Mouse (Mus musculus) v-Abl transformed pro-B cells (cell line): ENCODE data around the gene 4931428F04Rik.

ENCODE experiments used
- in situ Hi-C, 2 experiments: fragments of 400-800 bp; cut with MboI; formaldehyde crosslinking; loops; one replicate each; pipeline ENCODE4 v1.15.1; 2025; ENCODE audit not compliant: unreplicated experiment in 2 of 2

Gene 4931428F04Rik

GRCm38 (mm10) chr8:105268342-105269074, 21.2 kb downstream of the 4931428F04Rik start:
- in situ Hi-C loops: loop anchor here in 1 of 2 experiments (10.0 kb wide), 1 partner anchor 104 kb away; no protein-coding TSS in a partner anchor

DNA sequence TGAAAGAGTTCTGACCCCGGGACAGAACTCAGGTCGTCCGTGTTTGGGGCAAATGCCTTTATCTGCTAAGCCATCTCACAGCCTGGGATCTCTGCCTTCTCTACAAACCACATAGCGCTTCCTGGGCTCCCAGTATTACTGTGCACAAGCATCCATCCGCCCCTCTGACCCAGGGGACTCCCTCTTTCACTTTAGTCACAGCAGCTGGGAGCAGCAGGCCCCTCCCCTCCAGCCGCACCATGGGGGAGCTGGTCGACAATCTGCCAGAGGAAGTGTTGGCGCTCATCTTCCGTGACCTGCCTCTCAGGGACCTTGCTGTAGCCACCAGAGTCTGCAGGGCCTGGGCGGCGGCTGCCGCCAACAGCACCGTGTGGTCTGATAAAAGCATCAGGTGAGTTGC, 22.9 kb downstream of the 4931428F04Rik start:
- in situ Hi-C loops: loop anchor here in 1 of 2 experiments (10.0 kb wide), 1 partner anchor 102 kb away; no protein-coding TSS in a partner anchor

DNA sequence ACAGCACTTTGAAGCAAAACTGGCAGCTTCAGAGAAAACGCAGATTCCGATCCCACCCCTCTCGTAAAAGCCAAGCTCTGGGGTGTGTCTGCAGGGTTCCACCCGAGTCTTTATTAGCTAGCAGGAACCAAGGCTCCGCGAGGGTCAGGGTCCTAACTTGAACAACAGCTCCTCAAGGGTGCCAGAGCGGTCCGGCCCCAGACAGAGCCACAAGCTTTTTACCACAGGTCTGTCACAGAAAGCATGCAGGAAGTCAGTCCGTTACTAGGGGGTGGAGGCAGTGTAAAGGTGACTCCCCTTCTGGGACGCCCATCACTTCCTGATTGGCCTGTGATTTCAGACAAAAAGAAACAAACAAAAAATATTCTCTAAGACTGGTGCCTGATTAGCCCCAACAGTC, 24.5 kb downstream of the 4931428F04Rik start:
- in situ Hi-C loops: loop anchor here in 1 of 2 experiments (10.0 kb wide), 1 partner anchor 100 kb away; no protein-coding TSS in a partner anchor

- in situ Hi-C loops: loop anchor here in 1 of 2 experiments (10.0 kb wide), 1 partner anchor 100 kb away; no protein-coding TSS in a partner anchor
Measured at GRCm38 (mm10) chr8:105264024-105264982, 25.4 kb downstream of the 4931428F04Rik start, which contains the start of the genes Tradd and Fbxl8. TSS of gene Tradd (minus strand) at chr8:105264609. TSS of gene Fbxl8 (plus strand) at chr8:105264648.

DNA sequence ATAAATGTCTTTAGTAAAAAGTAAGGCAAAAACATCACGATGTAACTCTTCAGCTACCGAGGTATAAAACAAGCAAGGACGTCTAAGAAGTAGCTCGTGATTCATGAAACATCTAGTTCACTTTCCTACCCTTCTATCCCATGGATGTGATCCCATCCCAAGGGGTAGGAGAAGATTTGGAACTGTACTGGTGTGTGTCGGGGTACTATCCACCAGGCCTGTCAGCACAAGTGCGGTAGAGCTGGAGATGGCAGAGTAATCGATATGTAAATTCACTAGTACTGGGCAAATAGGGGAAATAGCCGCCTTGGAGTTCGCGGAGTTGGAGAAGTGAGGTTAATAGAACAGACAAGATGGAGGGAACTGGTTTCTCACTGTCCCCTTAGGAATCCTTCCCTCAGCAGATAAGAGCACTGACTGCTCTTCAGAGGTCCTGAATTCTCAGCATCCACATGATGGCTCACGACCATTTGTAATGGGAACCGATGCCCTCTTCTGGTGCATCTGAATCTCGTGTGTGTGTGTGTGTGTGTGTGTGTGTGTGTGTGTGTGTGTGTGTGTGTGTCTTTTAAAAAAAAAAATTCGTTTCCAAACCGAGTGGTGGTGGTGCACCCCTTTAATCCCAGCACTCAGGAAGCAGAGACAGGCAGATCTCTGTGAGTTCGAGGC, 26.3 kb downstream of the 4931428F04Rik start:
- in situ Hi-C loops: loop anchor here in 1 of 2 experiments (10.0 kb wide), 1 partner anchor 99 kb away; no protein-coding TSS in a partner anchor

DNA sequence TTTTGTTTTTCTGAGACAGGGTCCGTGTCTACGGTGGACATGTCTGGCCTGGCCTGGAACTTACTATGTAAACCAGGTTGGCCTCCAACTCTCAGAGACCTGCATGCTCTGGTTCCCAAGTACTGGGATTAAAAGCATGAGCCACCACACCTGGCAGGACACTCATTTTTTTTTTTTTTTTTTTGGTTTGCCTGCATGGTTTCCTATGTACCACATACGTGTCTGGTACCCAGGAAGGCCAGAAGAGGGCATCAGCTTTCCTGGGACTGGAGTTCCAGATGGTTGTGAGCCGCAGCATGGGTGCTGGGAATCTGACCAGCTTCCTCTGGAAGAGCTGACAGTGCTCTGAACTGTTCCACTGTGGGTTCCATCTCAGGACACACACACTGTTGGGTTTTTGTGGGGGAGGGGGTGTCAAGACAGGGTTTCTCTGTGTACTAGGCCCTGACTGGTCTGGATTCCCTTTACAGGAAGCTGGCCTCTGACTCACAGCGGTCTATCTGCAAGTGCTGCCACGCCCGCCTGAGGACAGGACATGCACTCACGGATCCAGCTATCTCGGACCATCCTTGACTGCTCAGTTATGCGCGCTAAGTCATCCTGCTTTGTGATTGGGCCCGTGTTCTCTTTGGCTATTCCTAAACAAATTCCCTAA, 28.2 kb downstream of the 4931428F04Rik start:
- in situ Hi-C loops: loop anchor here in 1 of 2 experiments (10.0 kb wide), 1 partner anchor 97 kb away; no protein-coding TSS in a partner anchor

DNA sequence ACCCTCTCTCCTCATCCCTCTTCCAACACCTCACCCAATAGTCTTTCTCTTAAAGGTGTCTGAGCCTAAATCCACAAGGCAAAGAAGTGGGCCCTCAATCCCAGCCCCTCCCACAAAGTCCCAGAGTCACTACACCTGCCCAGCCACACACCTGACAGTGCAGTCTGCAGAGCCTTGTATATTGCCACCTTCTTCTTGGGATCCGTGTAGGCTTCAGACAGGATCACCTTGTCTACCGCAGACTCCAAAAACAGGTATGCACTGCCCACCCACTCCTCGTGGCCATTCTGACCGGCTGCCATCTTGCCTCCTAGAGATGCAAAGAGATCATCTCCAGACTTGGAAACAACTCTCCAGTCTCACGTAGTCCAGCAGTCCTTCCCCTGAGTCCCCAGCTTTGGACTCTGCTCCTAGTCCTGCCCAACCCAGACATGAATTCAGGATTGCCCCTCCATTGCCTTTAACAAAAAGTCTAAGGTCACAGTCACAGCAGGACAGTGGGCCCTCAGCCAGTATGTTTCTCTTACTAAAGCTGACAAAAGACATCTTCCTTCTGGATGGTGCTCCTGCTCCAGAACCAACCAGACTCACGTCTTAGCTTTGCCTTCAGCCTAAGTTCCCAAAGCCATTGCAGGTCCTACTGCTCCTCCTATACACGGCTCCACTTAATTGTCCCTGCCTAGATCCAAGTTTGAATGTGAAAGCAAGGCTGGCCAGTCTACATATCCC, 29.1 kb downstream of the 4931428F04Rik start:
- in situ Hi-C loops: loop anchor here in 1 of 2 experiments (10.0 kb wide), 1 partner anchor 96 kb away; no protein-coding TSS in a partner anchor

- in situ Hi-C loops: loop anchor here in 1 of 2 experiments (10.0 kb wide), 1 partner anchor 95 kb away; no protein-coding TSS in a partner anchor
Measured at GRCm38 (mm10) chr8:105259721-105260320, 29.8 kb downstream of the 4931428F04Rik start.

DNA sequence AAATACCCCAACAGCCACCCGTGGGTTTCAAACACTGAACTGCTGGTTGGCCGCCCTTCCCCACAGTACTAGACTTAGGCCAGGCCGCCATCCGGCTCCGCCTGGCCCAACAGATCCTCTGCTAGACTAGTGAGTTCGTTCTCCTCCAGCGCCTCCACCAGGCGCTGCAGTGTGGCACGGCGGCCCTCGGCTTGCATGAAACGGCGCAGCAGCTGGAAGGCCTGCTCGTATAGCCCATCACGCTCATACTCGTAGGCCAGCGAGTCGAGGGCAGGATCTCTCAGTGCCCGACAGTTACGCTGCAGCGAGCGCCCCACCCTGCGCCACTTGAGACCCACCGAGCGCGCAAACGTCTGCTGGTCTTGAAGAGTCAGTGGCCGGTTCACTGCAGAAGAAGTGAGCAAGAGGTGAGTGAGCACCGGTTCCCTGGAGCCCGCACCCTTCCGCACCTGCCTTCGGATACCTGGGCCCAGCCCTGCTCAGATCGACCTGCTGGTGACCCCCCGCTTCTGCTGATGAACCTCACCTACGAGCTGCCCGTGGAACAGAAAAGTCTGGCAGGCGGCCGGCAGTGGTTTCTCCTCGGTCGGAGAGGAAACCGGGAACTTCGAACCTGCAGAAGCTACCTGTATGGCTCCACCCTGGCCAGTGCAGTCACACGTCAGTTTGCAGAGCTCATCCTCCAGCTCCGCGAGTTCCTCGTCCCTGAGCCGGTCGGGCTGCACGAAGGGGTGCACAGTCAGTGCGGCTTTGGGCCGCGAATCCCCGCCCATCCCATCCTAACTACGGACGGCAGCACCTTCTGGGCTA, 30.5 kb downstream of the 4931428F04Rik start:
- in situ Hi-C loops: no loop called here

- in situ Hi-C loops: no loop called here
Measured at GRCm38 (mm10) chr8:105257318-105258114, 32.1 kb downstream of the 4931428F04Rik start.

- in situ Hi-C loops: loop anchor here in 1 of 2 experiments (5.0 kb wide), 1 partner anchor 32 kb away; the partner anchor contains the start of gene 4931428F04Rik
Measured at GRCm38 (mm10) chr8:105254966-105255350, 34.7 kb downstream of the 4931428F04Rik start, which contains the start of gene B3gnt9. TSS of gene B3gnt9 (minus strand) at chr8:105255153.

GRCm38 (mm10) chr8:105254152-105254965, 35.3 kb downstream of the 4931428F04Rik start:
- in situ Hi-C loops: loop anchor here in 1 of 2 experiments (5.0 kb wide), 1 partner anchor 33 kb away; the partner anchor contains the start of gene 4931428F04Rik

GRCm38 (mm10) chr8:105253766-105254151, 35.9 kb downstream of the 4931428F04Rik start:
- in situ Hi-C loops: loop anchor here in 1 of 2 experiments (5.0 kb wide), 1 partner anchor 34 kb away; the partner anchor contains the start of gene 4931428F04Rik

DNA sequence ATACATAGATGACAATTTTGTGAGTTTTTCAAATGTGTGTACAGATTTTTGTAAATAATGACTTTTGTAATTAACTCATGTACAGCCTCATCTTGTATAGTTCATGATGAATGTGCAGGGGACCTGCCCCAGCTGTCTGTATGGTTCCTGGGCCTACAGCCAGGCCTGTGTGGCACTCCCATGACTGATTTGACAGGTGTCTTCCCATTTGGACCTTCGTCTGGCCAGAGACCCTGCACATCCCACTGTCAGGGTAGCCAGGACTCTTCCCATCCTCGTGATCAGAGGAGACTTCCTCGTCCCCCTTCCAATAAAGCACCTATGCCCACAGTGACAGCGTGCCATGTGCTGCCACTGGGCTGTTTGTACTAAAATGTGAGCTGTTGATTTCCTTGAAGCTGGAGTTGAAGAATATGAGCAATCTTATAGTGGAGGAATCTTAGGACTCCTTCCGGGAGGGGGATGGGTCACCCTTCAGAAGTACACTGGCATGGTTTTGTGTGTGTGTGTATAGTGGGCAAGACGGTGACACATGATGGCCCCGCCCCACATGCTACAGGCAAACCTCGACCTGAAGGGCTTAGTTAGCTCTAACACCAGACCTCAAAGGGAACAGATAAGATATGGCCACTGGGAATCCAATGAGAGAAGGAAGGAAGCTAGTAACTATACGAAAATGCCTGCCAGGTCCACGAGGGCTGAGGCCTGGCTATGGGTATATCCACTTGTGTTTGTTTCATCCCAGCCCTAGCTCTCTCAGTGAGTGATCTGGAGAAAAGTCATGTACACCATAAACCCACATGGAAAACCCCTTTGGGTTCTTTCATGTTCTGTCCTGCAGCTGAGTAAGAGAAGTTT, 36.8 kb downstream of the 4931428F04Rik start:
- in situ Hi-C loops: loop anchor here in 1 of 2 experiments (5.0 kb wide), 1 partner anchor 34 kb away; the partner anchor contains the start of gene 4931428F04Rik
